Mouse (Mus musculus): Measurements from ENCODE around the gene Sept9.
A peak's percentile ranks its signal among the peaks of the same experiment; 100 is the strongest.
"Not testable (repeated sequence)": the region's sequence is repeated elsewhere in the genome, so short reads cannot be mapped to it uniquely, and the experiment has no call there.

The Sept9 gene

DNA sequence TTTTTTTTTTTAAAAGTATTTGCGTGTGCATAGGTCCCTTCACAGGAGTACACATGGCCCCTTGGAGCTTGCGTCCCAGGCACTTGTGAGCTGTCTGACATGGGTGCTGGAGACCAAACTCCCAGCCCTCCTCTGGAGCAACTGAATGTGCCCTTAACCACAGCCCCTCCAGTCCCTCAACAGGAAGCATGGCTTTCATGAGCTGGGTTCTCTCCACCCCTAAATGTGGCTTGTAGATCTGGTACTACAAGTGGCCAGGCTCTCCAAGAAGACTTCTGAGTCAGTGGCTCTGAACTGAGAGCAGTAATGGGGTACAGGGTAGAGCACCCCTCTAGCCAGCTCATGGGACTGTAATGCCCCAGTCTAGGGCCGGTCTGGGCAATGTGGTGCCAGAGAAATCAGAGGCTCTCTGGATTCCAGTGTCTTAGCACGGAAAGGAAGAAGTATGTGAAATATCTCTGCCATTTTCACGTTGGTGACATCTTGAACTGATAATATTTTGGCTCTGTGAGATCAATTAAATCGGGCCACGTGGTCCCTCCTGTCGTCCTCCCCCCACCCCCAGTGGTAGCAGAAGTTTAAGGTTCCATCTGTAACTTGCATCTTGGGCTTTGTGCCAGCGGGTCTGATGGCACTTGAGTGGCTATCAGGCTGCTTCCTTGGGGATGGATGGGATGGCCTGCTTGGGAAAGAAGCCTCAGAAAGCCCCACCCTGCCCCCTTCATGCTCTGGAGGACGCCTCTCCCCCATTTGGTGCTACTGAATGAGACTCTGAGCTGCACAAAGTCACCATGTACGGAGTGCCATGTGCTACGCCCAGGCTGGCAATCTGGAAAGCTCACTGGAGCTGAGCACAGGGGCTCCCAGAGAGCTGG, 130.9 kb downstream of the Sept9 start:
- no peak for DNase-seq

DNA sequence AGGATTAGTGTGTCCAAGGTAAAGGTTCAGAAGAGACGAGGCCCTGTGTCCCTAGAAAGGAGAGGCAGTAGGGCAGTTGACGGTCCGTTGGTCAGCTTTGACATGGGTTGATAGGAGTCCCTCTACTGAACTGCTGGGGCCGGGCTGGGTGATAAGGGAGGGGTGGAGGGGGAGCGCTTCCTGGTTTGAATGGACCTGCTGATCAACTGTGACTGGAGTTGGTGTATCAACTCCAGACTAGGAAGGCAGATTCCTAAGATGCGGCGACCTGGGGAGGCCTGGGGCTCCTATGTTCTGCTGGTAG, 131.4 kb downstream of the Sept9 start:
- peak; percentile 63 for DNase-seq

DNA sequence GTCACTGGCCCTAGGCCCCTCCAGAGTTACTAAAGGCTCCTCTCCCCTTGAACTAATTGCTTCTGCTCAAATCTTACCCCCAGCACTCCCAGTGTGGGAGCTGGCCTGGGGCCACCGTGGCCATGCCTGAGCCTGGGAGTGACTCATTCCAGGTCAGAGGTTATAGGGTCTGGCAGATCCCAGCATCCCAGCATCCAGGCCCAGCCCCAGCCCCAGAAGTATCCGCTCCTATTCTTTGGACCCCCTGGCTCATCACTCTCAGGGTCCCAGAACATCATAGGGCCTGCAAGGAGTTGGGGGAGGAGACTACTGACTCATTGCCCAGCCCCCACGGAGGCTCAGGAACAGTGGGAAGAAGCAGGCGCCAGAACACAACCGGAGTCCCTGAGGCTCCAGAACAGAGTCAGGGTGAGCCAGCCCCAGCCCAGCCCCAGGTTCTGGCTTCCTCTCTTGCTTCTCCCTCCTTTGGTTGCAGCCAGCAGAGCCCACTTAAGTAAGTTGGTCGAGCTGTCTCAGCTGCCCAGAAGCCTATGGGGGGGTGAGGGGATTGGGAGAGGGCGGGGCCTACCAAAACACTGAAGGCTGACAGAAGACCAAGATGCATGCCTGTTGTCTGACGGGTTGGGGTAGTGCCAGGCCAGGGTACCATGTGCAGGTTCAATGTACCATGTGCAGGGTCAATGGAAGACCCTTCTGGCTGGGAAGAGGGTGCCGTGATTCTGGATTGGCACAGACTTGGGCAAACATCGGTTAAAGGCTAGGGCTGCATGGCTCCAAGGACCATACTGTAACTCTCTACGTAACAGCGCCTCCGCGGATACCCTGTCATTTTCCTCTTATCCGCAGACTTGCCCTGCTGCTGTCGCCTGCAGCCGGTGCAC, 132.1 kb downstream of the Sept9 start:
- DNase-seq = no peak

DNA sequence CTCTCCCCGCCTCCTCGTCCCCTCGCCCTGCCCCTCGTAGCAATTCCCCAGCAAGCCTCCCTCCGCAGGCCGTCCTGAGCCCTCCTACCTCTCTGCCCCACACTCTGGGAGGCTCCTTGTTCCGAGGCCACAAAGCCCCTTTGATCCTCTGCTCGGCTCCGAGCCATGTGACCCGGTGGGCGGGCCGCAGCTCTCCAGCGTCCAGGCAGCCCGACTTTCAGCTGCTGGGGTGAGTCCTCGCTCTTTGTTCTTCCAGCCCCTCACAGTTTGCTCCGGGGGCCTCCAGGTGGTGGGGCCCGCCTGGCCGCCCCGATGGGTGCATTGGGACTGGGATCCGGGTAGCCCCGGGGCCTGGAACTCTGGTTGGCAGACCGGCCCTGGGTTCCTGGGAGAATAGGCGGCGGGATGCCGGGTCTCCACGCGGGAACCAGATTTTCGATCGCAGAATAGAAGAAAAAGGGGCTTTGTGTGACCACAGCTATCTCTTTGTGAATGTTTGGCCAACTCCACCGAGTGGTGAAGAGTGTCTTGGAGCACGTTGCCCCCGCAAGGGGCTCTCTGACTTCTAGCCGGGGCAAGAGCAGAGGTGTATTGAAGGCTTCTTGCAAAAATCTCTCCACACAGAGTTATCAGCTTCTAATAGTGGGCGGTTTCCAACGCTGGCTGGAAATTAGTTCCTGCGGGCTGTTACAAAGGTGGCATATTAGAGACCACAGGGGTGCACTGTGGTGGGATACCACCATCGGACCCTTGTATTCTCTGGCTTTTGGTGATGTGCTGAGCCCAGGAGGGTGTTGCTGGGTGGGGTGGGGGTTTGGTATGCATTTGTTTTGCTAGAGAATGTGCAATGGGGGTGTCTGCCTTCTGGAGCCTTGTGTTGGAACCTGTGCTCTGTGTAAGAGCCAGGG, 133.0 kb downstream of the Sept9 start:
- peak; percentile 75 for DNase-seq

DNA sequence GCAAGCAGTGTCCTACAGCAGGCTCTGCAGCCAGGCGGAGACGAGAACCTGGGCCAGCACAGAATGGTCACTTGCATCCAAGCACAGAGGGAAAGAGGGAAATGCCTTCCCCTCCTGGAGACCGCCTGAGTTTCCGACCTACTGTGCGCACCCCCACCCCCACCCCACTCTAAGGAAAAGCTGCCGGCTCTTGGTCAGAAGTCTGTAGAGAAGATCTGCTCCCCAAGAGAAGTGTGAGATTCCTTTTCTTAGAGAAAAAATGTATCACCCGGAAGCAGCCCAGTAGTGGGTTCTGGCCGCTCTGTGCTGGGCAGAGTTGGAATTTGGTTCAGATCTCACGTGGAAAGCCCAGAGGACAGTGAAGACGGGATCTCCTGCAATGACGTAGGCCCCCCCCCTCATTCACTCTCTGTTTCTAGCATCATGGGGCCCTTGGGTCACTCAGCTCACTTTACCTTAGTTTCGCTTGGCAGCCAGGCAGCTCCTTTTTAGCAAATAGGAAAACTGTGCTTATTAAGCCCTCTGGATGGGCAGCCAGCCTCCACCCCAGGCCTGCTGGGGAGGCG, 133.8 kb downstream of the Sept9 start:
- no peak for DNase-seq

DNA sequence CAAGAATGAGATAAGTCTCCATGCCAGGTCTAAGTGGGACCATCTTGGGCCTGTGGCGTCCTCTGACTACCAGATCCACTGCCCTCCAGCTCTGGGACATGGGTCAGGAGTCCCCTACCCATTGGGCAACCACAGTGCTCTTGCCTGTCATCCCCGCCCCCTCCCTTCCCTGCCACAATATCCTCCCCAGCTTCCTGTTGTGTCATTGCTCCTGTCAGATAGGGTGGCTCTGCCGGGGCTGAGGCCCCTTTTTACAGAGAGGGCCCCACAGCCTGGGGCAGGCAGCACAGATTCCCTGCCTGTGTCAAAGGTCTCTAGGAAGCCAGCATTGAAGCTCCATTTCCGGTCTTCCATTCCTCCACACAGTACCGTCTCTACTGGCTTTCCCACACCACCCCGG, 134.6 kb downstream of the Sept9 start:
- DNase-seq = peak; percentile 76

DNA sequence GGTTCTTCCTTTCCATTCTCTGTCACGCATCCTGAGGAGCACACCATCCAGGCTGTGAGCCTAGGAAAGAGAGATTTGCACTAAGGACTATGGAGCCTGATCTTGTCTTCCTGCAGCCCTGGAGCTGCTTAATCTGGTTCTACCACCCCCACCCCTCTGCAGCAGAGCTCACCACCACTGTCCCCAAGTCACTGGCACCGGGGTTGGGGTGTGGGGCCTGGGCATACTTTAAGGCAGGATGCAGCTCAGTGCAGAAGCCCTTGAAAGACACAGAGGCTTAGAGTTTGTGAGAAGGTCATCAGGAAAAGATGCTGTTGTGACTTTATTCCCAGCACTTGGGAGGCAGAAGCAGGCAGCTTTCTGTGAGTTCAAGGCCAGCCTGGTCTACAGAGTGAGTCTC, 135.7 kb downstream of the Sept9 start:
- no peak for DNase-seq

DNA sequence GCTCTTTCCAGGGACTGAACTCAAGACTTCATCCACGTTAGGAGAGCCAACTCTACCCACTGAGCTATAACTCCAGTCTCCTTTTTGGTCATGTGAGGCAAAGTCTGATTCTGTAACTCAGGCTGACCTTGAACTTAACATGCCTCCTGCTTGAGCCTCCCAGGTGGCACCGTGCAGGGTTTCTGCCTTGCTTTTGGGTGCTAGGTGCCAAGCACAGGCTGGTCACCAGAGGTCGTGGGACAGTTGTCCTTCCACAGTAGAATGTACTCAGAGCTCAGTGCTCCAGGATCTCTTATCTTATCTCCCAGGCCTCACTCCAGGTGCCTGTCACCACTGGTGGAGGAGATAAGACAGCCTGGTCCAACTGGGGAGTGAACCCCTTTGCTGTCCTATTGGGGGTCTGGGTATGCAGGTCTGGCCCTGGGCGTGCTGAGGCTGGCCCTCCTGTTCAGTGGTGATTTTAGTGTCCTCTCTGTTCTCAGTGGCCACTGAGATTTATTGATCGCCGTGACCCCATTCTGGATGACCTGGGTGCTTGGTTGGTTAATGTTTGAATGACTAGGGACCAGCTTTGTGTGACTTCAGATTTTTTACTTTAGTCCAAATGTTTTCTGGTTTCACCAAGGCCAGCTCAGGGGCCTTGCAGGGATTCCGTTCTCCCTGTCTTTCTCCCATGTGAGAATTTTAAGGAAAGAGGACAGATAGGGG, 136.8 kb downstream of the Sept9 start:
- DNase-seq = peak; percentile 41

DNA sequence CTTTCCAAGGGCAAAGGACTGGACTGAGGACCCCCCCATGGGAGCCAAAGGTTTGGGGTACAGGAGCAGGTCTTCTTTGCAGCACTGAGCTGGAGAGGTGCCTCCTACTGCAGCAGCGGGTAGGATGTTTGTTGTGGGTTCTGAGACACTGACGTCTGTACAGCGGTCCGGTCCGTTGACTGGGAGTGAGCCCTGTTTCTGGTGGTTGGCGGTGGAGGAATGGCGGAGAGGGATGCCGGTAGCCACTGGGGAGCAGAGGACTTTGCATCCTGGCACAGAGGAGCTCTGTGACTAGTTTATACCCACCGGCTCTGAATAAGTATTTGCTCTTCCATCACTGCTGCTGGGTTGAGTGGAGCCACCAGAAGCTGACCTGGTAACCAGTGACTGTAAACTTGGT, 138.3 kb downstream of the Sept9 start:
- DNase-seq = no peak

DNA sequence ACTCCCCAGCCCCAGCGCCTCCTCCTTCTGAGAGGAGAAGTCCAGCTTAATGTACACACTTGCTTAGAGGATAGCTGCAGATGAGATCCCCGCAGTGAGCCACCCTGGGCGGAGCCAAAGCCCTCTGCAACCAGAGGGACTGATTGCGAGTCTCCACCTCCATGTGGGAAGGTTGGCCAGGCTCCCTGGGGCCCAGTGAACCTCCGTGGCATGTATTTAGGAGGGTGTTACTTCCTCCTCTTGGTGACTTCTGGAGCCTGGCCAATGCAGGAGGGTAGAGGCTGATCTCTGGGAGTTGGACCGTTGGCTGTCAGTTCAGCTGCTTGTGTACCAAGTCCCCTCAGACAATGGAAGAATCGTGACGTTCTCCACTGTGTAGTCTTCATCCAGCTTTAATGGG, 139.0 kb downstream of the Sept9 start:
- peak; percentile 79 for DNase-seq

DNA sequence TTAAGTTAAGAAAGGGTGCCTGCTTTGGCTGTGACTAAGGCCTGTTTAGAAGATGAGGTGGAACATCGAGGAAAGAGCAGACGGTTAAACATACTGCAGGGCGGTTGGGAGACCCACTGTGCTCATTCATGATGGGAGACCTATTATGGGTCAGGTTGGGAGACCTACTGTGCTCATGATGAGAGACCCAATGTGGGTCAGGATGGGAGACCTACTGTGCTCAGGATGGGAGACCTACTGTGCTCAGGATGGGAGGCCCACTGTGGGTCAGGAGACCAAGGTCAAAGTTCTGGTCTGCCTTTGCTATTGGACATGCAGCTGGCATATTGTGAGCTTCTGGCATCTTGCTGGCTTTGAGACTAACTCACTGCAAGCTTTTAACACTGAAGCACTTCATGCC, 139.6 kb downstream of the Sept9 start:
- DNase-seq = no peak

DNA sequence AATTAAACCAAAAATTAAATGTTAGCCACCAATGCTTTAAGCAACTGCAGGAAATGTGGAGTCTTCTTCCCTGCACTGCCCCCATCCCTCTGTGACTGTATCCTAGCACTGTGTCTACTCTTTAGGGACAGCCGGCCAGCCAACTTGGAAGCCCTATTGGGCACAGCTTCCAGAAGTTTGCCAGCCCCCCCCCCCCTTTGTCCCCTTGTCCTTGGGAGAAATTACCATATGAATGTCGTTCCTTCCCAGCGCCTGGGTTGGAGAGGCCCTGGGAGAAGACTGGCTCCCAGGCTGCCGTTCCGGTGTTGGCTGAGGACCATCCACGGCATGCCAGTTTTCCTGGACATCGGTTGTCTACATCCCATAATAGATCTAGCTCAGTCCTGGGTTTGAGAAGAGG, 141.8 kb downstream of the Sept9 start:
- no peak for DNase-seq

DNA sequence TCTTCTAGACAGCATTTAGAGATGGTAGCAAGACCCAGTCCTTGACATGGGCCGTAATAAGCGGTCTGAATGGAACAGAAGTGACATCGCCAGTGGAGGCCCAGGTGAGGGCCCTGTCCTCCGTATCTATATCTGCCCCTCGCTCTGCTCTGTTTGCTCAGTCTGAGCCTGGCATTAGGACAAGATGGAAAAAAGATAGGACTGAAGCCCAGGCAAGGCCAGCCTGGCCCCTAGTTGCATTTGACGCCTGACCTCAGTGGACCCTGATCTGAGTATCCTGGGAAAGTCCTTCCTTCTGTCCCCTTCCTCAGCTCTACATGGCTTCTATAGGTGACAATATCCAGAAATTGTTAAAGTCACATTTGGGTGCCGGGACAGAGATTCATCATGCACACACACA, 142.6 kb downstream of the Sept9 start:
- no peak for DNase-seq

DNA sequence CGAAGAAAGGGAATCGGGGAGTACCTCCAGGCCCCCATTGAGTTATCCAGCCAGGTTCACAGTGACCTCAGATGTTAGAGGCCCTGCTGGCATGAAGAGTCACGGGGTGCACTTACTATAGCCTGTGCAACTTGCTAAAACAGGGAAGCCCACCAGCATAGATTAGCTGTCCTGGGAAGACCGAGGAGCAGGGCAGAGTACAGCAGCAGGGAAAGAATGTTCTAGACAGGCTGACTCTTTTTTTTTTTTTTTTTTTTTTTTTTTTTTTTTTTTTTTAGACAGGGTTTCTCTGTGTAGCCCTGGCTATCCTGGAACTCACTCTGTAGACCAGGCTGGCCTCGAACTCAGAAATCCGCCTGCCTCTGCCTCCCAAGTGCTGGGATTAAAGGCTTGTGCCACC, 143.0 kb downstream of the Sept9 start:
- not testable (repeated sequence) for DNase-seq

DNA sequence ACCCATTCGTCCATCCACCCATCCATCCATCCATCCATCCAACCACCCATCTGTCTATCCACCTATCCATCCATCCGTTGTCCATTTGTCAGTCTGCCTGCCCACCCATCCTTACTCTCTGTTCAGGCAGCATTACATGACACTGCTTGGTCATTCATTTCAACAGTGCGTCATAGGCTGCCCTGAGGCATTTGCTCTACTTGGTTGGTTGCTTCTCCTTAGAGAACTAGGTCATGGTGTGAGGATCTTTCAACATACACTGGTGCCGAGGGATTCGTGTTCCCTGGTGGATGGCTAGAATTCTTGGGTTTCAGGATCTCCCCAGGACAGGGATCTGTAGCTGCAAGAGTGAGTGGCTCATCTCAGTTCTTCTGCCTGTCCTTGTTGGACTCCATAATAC, 144.3 kb downstream of the Sept9 start:
- no peak for DNase-seq

DNA sequence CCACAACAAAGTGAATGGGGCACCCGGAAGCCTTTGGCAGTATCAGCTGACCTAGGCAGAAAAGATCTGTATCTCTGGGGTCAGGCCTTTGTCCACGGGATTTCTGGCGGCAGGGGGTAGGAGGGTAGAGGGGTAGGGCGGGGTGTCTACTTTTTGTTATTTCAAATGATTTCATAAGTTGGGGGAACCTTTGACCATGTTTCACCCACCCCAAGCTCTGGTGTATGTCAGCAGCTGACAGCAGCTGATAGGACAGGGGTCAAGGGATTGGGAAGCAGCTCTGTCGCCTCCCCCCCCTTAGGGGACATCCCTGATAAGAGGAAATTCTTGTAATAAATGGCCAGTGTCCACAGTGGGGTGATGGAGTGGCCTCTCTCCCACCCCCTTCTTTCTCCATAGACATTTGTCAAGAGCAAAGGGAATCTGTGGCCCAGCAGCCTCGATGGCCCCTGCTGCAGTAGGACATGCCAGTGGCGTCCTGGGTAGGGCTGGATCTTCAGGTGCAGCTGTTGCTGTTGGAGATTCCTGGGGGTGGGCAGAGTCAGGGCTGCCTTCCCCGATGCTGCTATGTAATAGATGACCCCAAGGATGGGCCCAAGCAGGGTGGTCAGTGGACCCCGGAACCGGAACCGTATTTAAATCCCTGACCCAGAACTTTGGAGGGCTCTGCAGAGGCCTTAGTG, 145.0 kb downstream of the Sept9 start:
- DNase-seq = no peak

DNA sequence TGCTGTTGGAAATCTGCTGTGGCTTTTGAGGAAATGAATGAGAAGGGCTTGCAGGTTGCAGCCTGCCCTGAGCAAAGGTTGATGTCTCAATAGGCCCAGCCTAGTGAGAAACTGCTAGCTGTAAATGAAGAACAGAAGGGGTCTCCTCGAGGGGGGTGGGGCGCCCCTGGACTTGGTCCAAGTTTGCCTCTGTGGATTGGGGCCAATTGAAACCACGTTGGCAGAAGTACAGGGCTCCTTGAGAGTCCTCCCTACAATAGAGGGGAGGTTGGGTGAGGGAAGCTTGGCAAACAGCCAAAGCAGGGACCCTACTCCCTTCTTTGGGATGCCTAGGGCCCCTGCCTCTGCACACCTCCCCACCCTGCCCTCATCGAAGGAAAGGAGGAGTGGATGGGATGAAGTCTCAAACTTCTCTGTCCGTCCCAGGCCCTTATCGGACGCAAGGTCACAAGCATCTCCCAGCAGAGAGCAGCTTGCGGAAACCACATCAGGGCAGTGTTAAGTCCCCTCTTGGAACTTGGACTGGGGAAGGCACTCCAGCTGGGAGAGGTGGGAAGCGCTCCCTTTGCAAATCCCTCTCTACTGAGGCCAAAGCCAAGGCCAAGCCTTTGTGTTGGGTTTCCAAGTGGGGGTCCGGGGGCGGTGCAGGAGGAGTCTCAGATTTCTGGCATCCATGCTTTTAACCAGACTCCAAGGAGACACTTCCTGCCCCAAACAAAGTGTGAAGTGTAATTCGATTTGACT, 145.7 kb downstream of the Sept9 start:
- DNase-seq = peak; percentile 48

DNA sequence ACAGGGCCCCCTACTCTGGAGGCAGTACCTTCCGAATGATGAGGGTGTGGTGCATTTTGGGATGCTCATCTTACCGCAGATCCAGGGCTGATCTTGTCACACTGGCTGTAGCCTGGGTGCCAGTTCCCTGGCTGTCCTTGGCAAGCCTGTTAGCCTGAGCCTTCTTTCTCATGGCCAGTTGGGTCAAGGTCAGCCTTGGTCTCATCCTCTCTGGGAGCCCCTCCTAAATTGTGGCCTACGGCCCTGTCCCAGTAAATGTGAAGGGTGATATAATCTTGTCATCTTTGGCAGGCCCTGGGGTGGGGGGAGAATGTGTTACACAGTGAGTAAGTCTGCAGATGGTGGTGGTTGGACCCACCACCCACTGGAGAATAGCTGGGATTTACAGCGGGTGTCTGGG, 147.8 kb downstream of the Sept9 start:
- no peak for DNase-seq

DNA sequence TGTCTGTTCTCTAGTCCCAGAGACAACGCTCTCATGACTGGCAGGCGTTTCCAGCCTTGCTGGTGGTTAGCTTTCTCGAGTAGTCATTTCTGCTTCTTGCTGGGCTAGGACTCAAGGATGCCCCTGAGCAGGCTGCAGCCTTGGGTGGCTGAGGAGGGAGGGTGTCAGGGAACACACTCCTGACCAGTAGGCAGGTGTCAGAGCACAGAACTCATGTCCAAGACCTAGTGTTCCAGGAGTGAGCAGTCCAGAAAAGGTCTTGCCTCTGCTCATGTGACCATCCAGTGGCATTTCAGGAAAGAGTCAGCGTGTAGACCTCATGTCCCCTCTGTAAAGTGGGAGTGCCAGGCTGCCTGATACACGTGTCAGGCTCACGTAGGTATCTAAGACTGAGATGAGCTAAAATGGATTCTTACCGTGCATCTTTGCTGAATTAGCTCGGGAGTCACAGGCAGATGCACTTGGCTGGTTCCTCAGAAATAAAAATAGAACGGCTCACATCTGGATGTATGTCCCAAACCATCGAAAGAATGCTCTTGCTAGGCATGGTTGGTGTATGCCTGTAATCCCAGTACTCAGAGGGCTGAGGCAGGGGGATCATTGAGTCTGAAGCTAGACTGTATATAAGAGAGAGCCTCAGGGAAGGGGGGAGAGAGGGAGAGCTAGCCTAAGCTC, 149.1 kb downstream of the Sept9 start:
- DNase-seq = no peak
